Mouse (Mus musculus): Measurements from ENCODE around the gene Pga5.

The Pga5 gene

GRCm38 (mm10) chr19:10671854-10672417 lies 5.9 kb downstream of the Pga5 start:
- in situ Hi-C loops (cut with MboI): no loop called here

GRCm38 (mm10) chr19:10671319-10671718 lies 6.6 kb downstream of the Pga5 start:
- in situ Hi-C loops (cut with MboI): no loop called here

- in situ Hi-C loops (cut with MboI): no loop called here
These were observed 12.4 kb downstream of the Pga5 start for GRCm38 (mm10) chr19:10665499-10665898.

GRCm38 (mm10) chr19:10665093-10665492 lies 12.8 kb downstream of the Pga5 start:
- in situ Hi-C loops (cut with MboI): no loop called here

GRCm38 (mm10) chr19:10662665-10663064 lies 15.2 kb downstream of the Pga5 start:
- in situ Hi-C loops (cut with MboI): no loop called here

- in situ Hi-C loops (cut with MboI): no loop called here
These were observed 16.0 kb downstream of the Pga5 start for GRCm38 (mm10) chr19:10661919-10662318.

- in situ Hi-C loops (cut with MboI): no loop called here
These were observed 16.5 kb downstream of the Pga5 start for GRCm38 (mm10) chr19:10661373-10661772.

GRCm38 (mm10) chr19:10658406-10658805 lies 19.5 kb downstream of the Pga5 start:
- in situ Hi-C loops (cut with MboI): no loop called here

GRCm38 (mm10) chr19:10657742-10658141 lies 20.1 kb downstream of the Pga5 start:
- in situ Hi-C loops (cut with MboI): no loop called here

GRCm38 (mm10) chr19:10656058-10656457 lies 21.8 kb downstream of the Pga5 start:
- in situ Hi-C loops (cut with MboI): no loop called here

- in situ Hi-C loops (cut with MboI): no loop called here
These were observed 29.7 kb downstream of the Pga5 start for GRCm38 (mm10) chr19:10648156-10648555.

GRCm38 (mm10) chr19:10645616-10646015 lies 32.3 kb downstream of the Pga5 start:
- in situ Hi-C loops (cut with MboI): no loop called here

- in situ Hi-C loops (cut with MboI): no loop called here
These were observed 37.1 kb downstream of the Pga5 start for GRCm38 (mm10) chr19:10640589-10641378.

GRCm38 (mm10) chr19:10640080-10640479 lies 37.8 kb downstream of the Pga5 start:
- in situ Hi-C loops (cut with MboI): no loop called here

- in situ Hi-C loops (cut with MboI): no loop called here
These were observed 40.0 kb downstream of the Pga5 start for GRCm38 (mm10) chr19:10637840-10638239.

- in situ Hi-C loops (cut with MboI): no loop called here
These were observed 43.0 kb downstream of the Pga5 start for GRCm38 (mm10) chr19:10634872-10635318.

GRCm38 (mm10) chr19:10634106-10634871 lies 43.6 kb downstream of the Pga5 start, which contains the start of gene Vwce:
Gene Vwce (plus strand): TSS chr19:10634213.
- in situ Hi-C loops (cut with MboI): no loop called here

Measured in mature B cell (primary cell).